10 mouse cellular contexts compared by ENCODE assay signal in genomic region chr15:80258240-80259170, GRCm38 (mm10). TPM values are rescaled to one million over a fixed set of nuclear protein-coding genes. Genes with fewer than 3 reads are reported as not detected.
DNase-seq lines count a peak whose midpoint lies in the region; ATAC-seq and TF ChIP-seq lines count a peak whose summit lies in the region.
"Had no signal": no experiment of that assay in that cellular context is flagged by ENCODE, and none has a peak within 500 bp of the region (broad histone marks: within the 10 kb centered on the region; RNA-seq: fewer than 3 reads in every experiment).

No protein-coding gene starts in this region.

- no peak for TF ChIP-seq CTCF in stomach, postnatal 0 days (IDR thresholded peaks at IDR 0.05; ENCODE audit: low read depth)

- H3K4me1 ChIP-seq in stomach, postnatal 0 days (replicated peaks; ENCODE audit: control insufficient read depth, insufficient read depth), result peaks cover 9% of the 10 kb centered on the region

- DNase-seq in CD4-positive, CD25-positive, alpha-beta regulatory T cell, adult 2 months (ENCODE audit: low read depth, low spot score), result peak; percentile 39
- peak; percentile 63 for DNase-seq in spleen, adult 12 weeks (ENCODE audit: low spot score)
- no peak for DNase-seq in spleen, adult 18-20 months
- peak; percentile 26 to 28 for DNase-seq in heart, postnatal 14 days
- DNase-seq in lung, postnatal 10 days, result peak; percentile 13
- DNase-seq in stomach, postnatal 0 days (ENCODE audit: low spot score), result peak; percentile 73
- no peak for DNase-seq in layer of hippocampus, postnatal 10 days (ENCODE audit: low spot score in 2 of 2)

- H3K27ac ChIP-seq in stomach, postnatal 0 days (replicated peaks), result peak overlapping the region; percentile 100

- no peaks in the 10 kb centered on the region for H3K27me3 ChIP-seq in stomach, postnatal 0 days (ENCODE audit: control insufficient read depth, insufficient read depth, low read length)

- no peak overlapping the region for H3K4me3 ChIP-seq in stomach, postnatal 0 days (ENCODE audit: low read depth, low read length)

- no peak overlapping the region for H3K9ac ChIP-seq in stomach, postnatal 0 days (ENCODE audit: low read length)

- 40% methylated on average over 11 of the region's 11 CpGs for WGBS in stomach, postnatal 0 days

- H3K9me3 ChIP-seq in stomach, postnatal 0 days (ENCODE audit: control insufficient read depth, low read length), result no peaks in the 10 kb centered on the region

- no peak for ATAC-seq in CD4-positive, CD25-positive, alpha-beta regulatory T cell, adult 4 months
- no peak; the same call in 1 of the 2 replicates for ATAC-seq in stomach, postnatal 0 days (ENCODE audit: low FRiP score, low TSS enrichment)

- TF ChIP-seq EP300 in stomach, postnatal 0 days (optimal IDR thresholded peaks at IDR 0.05), result no peak

- H3K4me2 ChIP-seq in stomach, postnatal 0 days (replicated peaks; ENCODE audit: low read depth), result peak overlapping the region; percentile 88; the same call in 1 of the 2 replicates

- intact Hi-C loops in heart, postnatal 14 days (cut with DNase I), result no loop called here

- peaks cover 18% of the 10 kb centered on the region for H3K36me3 ChIP-seq in stomach, postnatal 0 days (ENCODE audit: control insufficient read depth, insufficient read depth, low read length)

RNA-seq across cellular contexts. Expression of gene Atf4, which starts 3.5 kb away (rescaled TPM):
- 10 to 100 TPM; 80.4 to 96.5 TPM for polyA plus RNA-seq in CD4-positive, CD25-positive, alpha-beta regulatory T cell, adult 4 months (2017; shearing (Covaris generic))
- 10 to 100 TPM; 83.7 to 91.1 TPM for total RNA-seq in heart, postnatal 14 days (2021)
- 104 and 114 TPM in 2 replicates for polyA plus RNA-seq in stomach, postnatal 0 days (2015; fragmentation: Nextera tagmentation; extraction: Ambion mirVana)
- 100 to 1,000 TPM; 102 to 108 TPM for total RNA-seq in layer of hippocampus, postnatal 10 days (2021)

RNA-seq across cellular contexts. Expression of gene Rps19bp1, which starts 5.6 kb away (rescaled TPM):
- 10 to 100 TPM; 18.3 to 21.5 TPM for polyA plus RNA-seq in CD4-positive, CD25-positive, alpha-beta regulatory T cell, adult 4 months (2017; shearing (Covaris generic))
- 10 to 100 TPM; 17.8 to 18.8 TPM for total RNA-seq in heart, postnatal 14 days (2021)
- polyA plus RNA-seq in stomach, postnatal 0 days (2015; fragmentation: Nextera tagmentation; extraction: Ambion mirVana), result 39.5 and 43.3 TPM in 2 replicates
- 10 to 100 TPM; 39.9 to 42.2 TPM for total RNA-seq in layer of hippocampus, postnatal 10 days (2021)

RNA-seq across cellular contexts. Expression of gene AC140267.1, which starts 22.9 kb away (rescaled TPM):
- 10 to 100 TPM in 1 of 2 experiments, not detected in 1; 14.2 TPM for polyA plus RNA-seq in CD4-positive, CD25-positive, alpha-beta regulatory T cell, adult 4 months (2017; shearing (Covaris generic))
- 10 to 100 TPM in 1 of 2 experiments, 1 to 10 TPM in 1; 3.4 to 24.9 TPM for total RNA-seq in heart, postnatal 14 days (2021)
- polyA plus RNA-seq in stomach, postnatal 0 days (2015; fragmentation: Nextera tagmentation; extraction: Ambion mirVana), result not detected in 2 replicates
- total RNA-seq in layer of hippocampus, postnatal 10 days (2021), result 10 to 100 TPM; 21.1 to 23.0 TPM
- polyA plus RNA-seq: C2C12; large intestine, adult 2 months had no signal

RNA-seq across cellular contexts. Expression of gene Mief1, which starts 24.7 kb away (rescaled TPM):
- polyA plus RNA-seq in CD4-positive, CD25-positive, alpha-beta regulatory T cell, adult 4 months (2017; shearing (Covaris generic)), result 10 to 100 TPM; 33.6 to 42.7 TPM
- total RNA-seq in heart, postnatal 14 days (2021), result 10 to 100 TPM; 31.0 to 33.0 TPM
- 12.6 TPM in 2 replicates for polyA plus RNA-seq in stomach, postnatal 0 days (2015; fragmentation: Nextera tagmentation; extraction: Ambion mirVana)
- total RNA-seq in layer of hippocampus, postnatal 10 days (2021), result 10 to 100 TPM; 32.3 to 34.3 TPM

RNA-seq across cellular contexts. Expression of gene Cacna1i, which starts 28.5 kb away (rescaled TPM):
- polyA plus RNA-seq in CD4-positive, CD25-positive, alpha-beta regulatory T cell, adult 4 months (2017; shearing (Covaris generic)), result not detected
- under 1 TPM in 1 of 2 experiments, not detected in 1; 0.10 TPM for total RNA-seq in heart, postnatal 14 days (2021)
- 0.01 TPM in 1 of 2 replicates, not detected in the other for polyA plus RNA-seq in stomach, postnatal 0 days (2015; fragmentation: Nextera tagmentation; extraction: Ambion mirVana)
- 10 to 100 TPM; 36.0 to 38.0 TPM for total RNA-seq in layer of hippocampus, postnatal 10 days (2021)
- polyA plus RNA-seq: C2C12 had no signal

Comparison
In these comparisons a context has a peak if more than half of its experiments do, and no peak if none do; other contexts are left out.
1. DNase-seq: peak in CD4-positive, CD25-positive, alpha-beta regulatory T cell, adult 2 months (single experiment), spleen, adult 12 weeks (single experiment), heart, postnatal 14 days (2 of 2), lung, postnatal 10 days (single experiment) and stomach, postnatal 0 days (single experiment); none in spleen, adult 18-20 months (0 of 2) and layer of hippocampus, postnatal 10 days (0 of 2).